Mouse (Mus musculus) layer of hippocampus, adult 9-11 months (tissue): ENCODE measurements at regions not wholly inside any gene's neighbourhood (a gene's known extent, or its start where the extent isn't known, plus 50 kb on each side); places are given as distances from the start of the nearest gene placed in this dataset.

ENCODE experiments used
- DNase-seq: peaks from one replicate; pipeline ENCODE4 v3.0.0; 2022

GRCm38 (mm10) chr10:53434376-53435171 is 54.8 kb upstream of the Cep85l start:
- no peak for DNase-seq

GRCm38 (mm10) chr10:53432794-53433193 is 53.0 kb upstream of the Cep85l start:
- DNase-seq = no peak

- no peak for DNase-seq
These were observed 50.0 kb upstream of the Cep85l start for GRCm38 (mm10) chr10:53429539-53430344.
